Mouse (Mus musculus): ENCODE data around the gene Aqp3.

- TF ChIP-seq GATA1 (IDR thresholded peaks at IDR 0.05; ENCODE audit: low read length): no peak
- TF ChIP-seq TAL1 (IDR thresholded peaks at IDR 0.05; ENCODE audit: low read length): no peak
Measured at GRCm38 (mm10) chr4:41063894-41064673, 33.9 kb downstream of the Aqp3 start.
